In the genomic region with DNA sequence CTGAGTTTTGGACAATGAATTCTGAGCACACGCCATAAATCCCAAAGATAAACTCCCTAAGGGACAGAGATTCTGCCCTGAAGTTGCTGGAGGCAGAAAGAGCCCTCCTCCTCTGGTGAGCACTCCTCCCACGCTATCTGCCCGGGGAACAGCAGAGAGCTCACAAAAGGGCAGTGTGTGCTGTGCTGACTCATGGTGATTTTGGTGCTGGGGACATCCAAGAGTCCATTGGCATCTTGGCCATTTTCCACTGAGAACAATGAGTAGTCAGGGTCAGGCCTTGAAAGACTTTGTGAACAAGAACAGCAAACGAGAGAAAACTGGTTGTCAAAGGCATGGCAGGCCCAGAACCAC, we compare ENCODE assay signal across 9 mouse cellular contexts. TPM values are rescaled to one million over a fixed set of nuclear protein-coding genes. Genes with fewer than 3 reads are reported as not detected.
DNase-seq lines count a peak whose midpoint lies in the region; ATAC-seq lines count a peak whose summit lies in the region.
"Had no signal": no experiment of that assay in that cellular context is flagged by ENCODE, and none has a peak within 500 bp of the region (broad histone marks: within the 10 kb centered on the region; RNA-seq: fewer than 3 reads in every experiment).

No protein-coding gene starts in this region.

- H3K9me3 ChIP-seq in heart, embryonic 13.5 days, result no peaks in the 10 kb centered on the region

- WGBS in heart, embryonic 13.5 days, result 41% methylated on average over 4 of the region's 4 CpGs

- H3K27ac ChIP-seq in heart, embryonic 13.5 days (replicated peaks), result peak overlapping the region; percentile 25; the same call in 1 of the 2 replicates
- H3K27ac ChIP-seq: heart, adult 2 months had no signal

- no peak for DNase-seq in heart, postnatal 4 days
- DNase-seq in 3T3-L1 (ENCODE audit: low read depth, low spot score) (peak; percentile 98), adipocyte (ENCODE audit: low spot score) (peak; percentile 93)
- peak; percentile 40 to 65 for DNase-seq in kidney, postnatal 36 days
- no peak for DNase-seq in left cerebral cortex, adult 11 months (ENCODE audit: low spot score)
- no peak for DNase-seq in spleen, adult 12 weeks (ENCODE audit: low spot score)
- no peak for DNase-seq in gastrocnemius, adult 18-20 months (ENCODE audit: low spot score)

- no peak overlapping the region for H3K4me2 ChIP-seq in heart, embryonic 13.5 days

- peaks cover 14% of the 10 kb centered on the region for H3K36me3 ChIP-seq in heart, embryonic 13.5 days

- no peak overlapping the region for H3K9ac ChIP-seq in heart, embryonic 13.5 days

- no peak for ATAC-seq in heart, embryonic 13.5 days (ENCODE audit: extremely low read depth, insufficient number of reproducible peaks, low FRiP score, low TSS enrichment)

- H3K4me1 ChIP-seq in heart, embryonic 13.5 days, result peaks cover 37% of the 10 kb centered on the region

- no peaks in the 10 kb centered on the region for H3K27me3 ChIP-seq in heart, embryonic 13.5 days (replicated peaks)

- H3K4me3 ChIP-seq in heart, embryonic 13.5 days, result no peak overlapping the region
- H3K4me3 ChIP-seq: heart, adult 2 months had no signal

RNA-seq across cellular contexts. Expression of gene Scd2, which starts 18.5 kb away (rescaled TPM):
- 124 and 130 TPM in 2 replicates for polyA plus RNA-seq in heart, embryonic 13.5 days (2015; fragmentation: Nextera tagmentation; extraction: Ambion mirVana)
- total RNA-seq in heart, postnatal 4 days (2021), result 10 to 100 TPM; 78.1 to 82.1 TPM
- 1 to 10 TPM; 5.5 to 8.3 TPM for total RNA-seq in gastrocnemius, adult 18-20 months (2021)

RNA-seq across cellular contexts. Expression of gene Scd4, which starts 20.9 kb away (rescaled TPM):
- polyA plus RNA-seq in heart, embryonic 13.5 days (2015; fragmentation: Nextera tagmentation; extraction: Ambion mirVana), result 0.49 and 0.69 TPM in 2 replicates
- total RNA-seq in heart, postnatal 4 days (2021), result 10 to 100 TPM; 47.7 to 52.4 TPM
- under 1 TPM in 1 of 2 experiments, not detected in 1; 0.14 TPM for total RNA-seq in gastrocnemius, adult 18-20 months (2021)

Comparison
In these comparisons a context has a peak if more than half of its experiments do, and no peak if none do; other contexts are left out.
1. DNase-seq: peak in 3T3-L1 (single experiment), adipocyte (single experiment) and kidney, postnatal 36 days (2 of 2); none in heart, postnatal 4 days (single experiment), left cerebral cortex, adult 11 months (single experiment), spleen, adult 12 weeks (single experiment) and gastrocnemius, adult 18-20 months (single experiment).
2. RNA of gene Scd2, which starts 18.5 kb away (total RNA-seq): 78.1 to 82.1 TPM in heart, postnatal 4 days; 5.5 to 8.3 TPM in gastrocnemius, adult 18-20 months; every median in the first group is over 4 times any median in the second.
3. RNA of gene Scd4, which starts 20.9 kb away (total RNA-seq): 47.7 to 52.4 TPM in heart, postnatal 4 days; 0.14 TPM in gastrocnemius, adult 18-20 months; every median in the first group is over 10 times any median in the second.